Mouse (Mus musculus) natural killer cell, adult 2 months (primary cell): ENCODE results near the gene Adk.

Experiments used
- DNase-seq, 2 experiments: peaks; one replicate each; pipeline ENCODE4 v3.0.0; 2022; ENCODE audit warnings: low spot score in 2 of 2

Gene Adk

GRCm38 (mm10) chr14:21348611-21349260 lies 296.4 kb downstream of the Adk start:
- no peak for DNase-seq

GRCm38 (mm10) chr14:21351646-21352045 lies 299.3 kb downstream of the Adk start:
- DNase-seq = no peak

DNA sequence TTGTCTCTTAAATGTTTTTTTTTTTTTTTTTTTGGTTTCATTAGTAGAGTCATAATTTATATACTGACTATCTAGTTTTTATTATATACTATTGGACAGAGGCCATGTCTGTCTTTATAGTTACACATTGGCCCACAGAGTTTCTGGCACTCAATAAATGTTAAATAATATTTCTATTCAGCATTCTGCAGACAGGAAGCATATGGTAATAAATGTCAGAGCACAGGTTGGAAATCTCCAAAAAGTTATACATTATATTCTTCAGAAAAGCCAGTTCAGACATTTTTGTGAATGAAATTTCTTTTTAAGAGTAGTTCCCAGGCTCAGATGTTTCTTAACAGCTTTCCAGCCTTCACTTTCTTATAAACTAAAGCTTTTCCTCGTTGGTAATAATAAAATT lies 303.9 kb downstream of the Adk start:
- no peak for DNase-seq

- DNase-seq = no peak
These were observed 307.0 kb downstream of the Adk start for GRCm38 (mm10) chr14:21359207-21359895.

DNA sequence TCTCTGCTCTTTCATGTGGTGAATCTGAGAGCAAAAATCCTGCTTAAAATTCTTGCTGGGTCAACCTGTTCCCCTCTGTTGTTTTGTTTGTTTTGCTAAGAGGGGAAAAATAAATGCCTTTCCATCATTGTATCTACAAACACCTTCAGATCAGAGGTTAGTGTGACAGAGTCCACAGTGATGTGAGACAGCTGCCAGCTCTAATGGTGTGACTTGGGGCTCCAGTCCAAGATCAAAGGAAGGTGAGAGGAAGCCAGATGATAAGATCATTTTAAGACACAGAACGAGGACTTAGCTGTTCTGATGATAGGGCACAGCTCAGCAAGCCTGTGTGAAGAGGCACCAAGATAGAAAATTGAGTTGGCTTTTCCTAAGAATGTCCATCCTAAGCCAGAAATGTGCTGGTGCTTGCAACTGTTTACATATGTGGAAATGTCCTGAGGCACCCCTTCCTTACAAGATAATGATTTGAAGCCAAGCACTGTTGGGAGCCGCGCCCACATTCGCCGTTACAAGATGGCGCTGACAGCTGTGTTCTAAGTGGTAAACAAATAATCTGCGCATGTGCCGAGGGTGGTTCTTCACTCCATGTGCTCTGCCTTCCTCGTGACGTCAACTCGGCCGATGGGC lies 307.6 kb downstream of the Adk start:
- DNase-seq = no peak

DNA sequence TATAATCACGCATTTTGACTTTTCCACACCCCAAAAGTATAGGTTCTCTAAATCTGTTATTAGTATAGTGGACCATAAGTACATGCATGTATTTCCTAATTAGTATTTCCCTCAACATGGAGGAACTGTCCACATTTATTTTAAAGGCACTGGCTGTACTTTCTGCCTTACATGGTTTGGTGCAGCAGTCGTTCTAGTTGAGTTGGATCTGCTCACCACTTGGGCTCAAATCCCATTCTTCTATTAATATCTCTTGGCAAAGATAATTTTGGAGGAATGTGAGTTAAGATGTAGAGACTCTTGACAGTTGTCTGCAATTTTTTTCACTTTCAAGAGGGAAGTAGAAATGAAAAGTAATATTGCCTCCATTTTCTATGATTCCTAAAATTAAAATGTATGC lies 314.7 kb downstream of the Adk start:
- no peak for DNase-seq

- no peak for DNase-seq
These were observed 316.2 kb downstream of the Adk start for GRCm38 (mm10) chr14:21368622-21369021.

DNA sequence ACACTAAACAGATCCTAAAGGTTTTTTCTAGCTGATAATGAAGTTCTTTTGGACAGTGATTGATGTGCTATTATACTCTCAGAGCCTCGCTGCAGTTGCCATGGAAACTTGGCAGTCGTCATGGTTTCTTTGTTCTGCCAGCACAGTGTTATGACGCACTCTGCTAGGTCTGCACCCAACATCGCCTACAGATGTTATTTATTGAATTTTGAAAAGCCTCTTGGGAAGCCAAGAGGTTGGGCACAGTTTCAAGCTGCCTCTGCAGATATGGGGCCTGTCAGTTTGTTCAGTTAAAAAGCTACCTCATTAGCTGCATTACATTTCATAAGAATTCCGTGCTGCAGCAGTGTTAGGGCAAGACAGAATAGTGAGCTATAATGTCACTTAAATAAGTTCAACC lies 316.8 kb downstream of the Adk start:
- no peak for DNase-seq

DNA sequence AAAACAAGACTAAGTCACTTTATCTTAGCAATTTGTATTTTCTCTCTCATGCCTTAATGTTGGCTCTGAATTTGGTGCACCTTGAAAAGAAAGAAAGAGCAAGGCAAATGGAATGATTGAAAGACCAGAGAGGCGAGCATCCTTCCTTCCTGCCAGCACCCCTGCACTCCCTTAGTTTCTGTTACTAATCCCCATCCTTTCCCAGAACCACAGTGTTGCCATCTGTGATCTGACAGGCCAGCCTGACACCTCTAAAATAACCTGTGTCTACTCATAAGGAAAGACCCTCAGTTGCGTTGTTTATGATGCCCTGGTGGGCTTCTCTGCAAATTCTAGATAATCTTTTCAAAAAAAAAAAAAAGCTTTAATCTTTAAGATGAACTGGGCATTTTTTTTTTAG lies 319.6 kb downstream of the Adk start:
- no peak for DNase-seq

DNA sequence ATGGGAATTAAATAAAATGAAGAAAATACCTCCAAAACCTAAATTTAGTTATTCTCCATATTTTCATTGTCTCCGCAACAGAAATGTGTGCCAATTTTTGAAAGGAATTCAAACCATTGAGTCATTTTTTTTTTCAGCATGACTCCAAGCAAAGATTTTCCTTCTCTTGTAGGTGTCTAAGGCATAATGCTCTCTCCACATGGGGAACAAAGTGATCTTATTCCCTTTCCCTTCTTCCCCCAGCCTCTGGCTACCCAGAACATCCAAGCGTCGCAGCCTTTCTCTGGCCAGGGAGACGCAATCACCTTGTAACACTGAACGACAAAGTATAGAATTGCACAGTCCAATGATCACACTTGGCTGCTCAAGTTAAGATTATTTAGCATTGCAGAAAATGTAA lies 320.3 kb downstream of the Adk start:
- DNase-seq = no peak

- DNase-seq = no peak
These were observed 331.5 kb downstream of the Adk start for GRCm38 (mm10) chr14:21383701-21384428.

- no peak for DNase-seq
These were observed 347.1 kb downstream of the Adk start for GRCm38 (mm10) chr14:21399506-21399905.

DNA sequence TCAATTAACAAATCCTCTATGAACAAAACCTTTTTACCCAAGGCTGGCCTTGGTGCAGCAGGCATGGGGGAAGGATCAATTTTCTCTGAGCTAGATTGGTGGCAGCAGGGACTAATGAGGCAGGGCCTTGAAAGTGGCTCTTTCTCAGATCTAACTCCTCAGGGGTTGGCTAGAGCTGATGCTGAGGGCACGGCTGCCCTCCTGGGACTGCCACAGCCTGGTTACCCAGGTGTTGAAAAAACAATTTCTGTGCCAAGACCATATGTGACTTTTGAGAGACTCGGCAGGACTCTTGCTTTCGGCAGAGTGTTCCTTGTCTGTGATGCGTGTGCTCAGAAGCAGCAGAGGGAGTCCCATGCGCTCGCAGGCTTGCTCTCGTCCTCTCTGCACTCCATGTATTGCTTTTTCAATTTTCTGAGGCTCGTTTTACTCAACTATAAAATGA lies 349.8 kb downstream of the Adk start:
- DNase-seq = no peak

- DNase-seq = no peak
These were observed 350.4 kb downstream of the Adk start for GRCm38 (mm10) chr14:21402621-21403405.

- DNase-seq = no peak
These were observed 354.6 kb downstream of the Adk start for GRCm38 (mm10) chr14:21406946-21407345.

- DNase-seq = no peak
These were observed 356.5 kb downstream of the Adk start for GRCm38 (mm10) chr14:21408846-21409245.

GRCm38 (mm10) chr14:21410769-21411477 lies 358.5 kb downstream of the Adk start:
- no peak for DNase-seq

- no peak for DNase-seq
These were observed 359.1 kb downstream of the Adk start for GRCm38 (mm10) chr14:21411524-21411923.

DNA sequence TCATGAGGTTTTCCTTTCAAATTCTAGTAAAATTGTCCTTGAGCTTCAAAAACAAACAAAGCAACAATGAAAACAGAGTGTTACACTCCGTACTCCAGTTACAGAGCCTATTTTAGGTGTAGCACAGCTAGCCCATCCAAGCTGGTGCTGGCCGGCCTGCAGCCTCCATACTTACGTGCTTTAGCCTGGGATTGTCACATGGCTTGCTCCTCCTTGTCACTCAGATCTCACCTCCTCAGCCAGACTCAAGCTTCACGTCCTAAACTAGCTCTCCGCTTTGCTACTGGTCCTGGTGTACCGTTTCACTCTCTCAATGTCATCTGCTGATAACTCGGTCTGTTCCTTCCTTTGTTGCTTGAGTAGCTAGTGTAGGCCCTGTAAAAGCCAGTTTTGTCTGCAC lies 366.0 kb downstream of the Adk start:
- no peak for DNase-seq

GRCm38 (mm10) chr14:21427369-21427768 lies 375.0 kb downstream of the Adk start:
- DNase-seq = no peak

DNA sequence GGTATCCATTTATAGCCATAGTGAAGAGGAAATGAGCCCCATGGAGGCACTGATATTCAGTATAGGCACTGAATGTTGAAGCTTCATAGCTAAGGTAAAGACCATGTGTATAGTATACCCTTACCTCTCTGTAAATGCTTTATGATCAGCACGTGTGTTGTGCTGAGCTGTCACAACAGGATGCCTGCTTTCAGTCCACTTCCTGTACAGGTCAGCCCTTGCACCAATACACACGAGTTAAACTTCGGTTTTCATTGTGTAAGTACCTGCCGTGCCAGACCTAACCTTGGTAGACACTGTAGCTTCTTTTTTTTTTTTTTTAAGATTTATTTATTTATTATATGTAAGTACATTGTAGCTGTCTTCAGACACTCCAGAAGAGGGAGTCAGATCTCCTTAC lies 381.0 kb downstream of the Adk start:
- DNase-seq = no peak
